Mouse (Mus musculus): ENCODE results near the gene Gdf11.

DNA sequence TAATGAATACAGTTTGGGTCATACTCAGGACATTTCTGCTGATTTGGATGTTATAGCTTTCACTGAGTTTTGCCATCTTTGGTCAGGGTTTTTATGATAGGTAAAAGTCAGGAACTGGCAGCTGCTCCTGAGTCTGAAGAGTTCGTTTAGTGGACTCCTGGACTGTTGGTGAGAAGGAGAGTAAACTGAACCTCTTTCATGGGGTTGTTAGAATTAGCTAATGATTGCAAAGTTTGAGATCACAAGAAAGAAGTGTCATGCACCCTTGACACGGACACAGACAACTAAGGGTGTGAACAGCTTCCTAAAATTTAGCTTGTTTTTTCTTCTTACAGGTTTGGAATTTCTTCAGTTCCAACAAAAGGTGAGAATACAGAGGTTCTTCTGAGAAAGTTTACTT is 43.1 kb downstream of the Gdf11 start:
- TF ChIP-seq POLR2A (IDR thresholded peaks at IDR 0.05; ENCODE audit: borderline replicate concordance, low read depth, low read length) (no peak), CTCF (IDR thresholded peaks at IDR 0.05; ENCODE audit: low read depth, low read length) (no peak)

Data from bone marrow macrophage, adult 2 months (primary cell).